Mouse (Mus musculus) right cerebral cortex, adult 18-20 months (tissue): Measurements from ENCODE around the gene Rin2.
"Not testable (repeated sequence)": the region's sequence is repeated elsewhere in the genome, so short reads cannot be mapped to it uniquely, and the experiment has no call there.

ENCODE experiments used
- DNase-seq: peaks from one replicate; pipeline ENCODE4 v3.0.0; 2022; ENCODE audit warnings: mixed read lengths

The Rin2 gene

DNA sequence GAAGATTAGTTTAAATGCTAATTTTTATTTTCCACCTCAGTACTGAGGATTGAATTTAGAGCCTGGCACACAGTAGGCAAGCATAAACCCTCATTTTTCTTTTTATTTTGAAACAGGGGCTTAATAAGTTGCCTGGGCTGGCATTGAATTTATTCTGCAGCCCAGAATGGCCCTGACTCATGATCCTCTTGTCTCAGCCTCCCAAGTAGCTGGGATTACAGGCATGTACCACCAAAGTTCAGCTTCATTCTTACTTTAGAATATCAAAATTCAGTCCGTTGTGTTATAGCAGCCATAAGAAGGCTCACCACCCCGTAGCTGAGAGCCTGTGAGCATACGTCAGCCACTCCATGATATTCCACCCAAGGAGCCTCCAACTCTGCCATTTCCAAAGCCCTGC, 191.2 kb downstream of the Rin2 start:
- no peak for DNase-seq

GRCm38 (mm10) chr2:145866695-145867449, 191.9 kb downstream of the Rin2 start:
- DNase-seq, result no peak

- DNase-seq, result no peak
Observed at GRCm38 (mm10) chr2:145871308-145871707, 196.3 kb downstream of the Rin2 start.

DNA sequence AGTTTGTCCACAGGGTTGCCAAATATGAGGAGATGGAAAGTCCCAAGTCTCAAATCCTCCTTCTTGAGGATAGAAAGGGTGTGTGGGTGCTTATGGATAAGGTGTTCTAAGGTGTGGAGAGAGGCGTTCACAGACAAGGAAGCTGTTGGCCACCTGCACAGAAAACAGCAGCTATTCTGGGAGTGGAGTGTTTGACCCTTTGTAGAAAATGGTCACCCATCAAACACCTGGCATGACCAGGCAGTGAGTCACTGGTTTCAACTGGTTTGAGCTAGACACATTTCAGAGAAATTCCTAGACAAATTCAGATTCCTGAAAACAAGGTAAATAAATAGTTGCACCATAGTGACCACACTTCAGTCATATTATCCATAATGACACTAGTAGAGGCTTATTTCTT, 197.1 kb downstream of the Rin2 start:
- no peak for DNase-seq

DNA sequence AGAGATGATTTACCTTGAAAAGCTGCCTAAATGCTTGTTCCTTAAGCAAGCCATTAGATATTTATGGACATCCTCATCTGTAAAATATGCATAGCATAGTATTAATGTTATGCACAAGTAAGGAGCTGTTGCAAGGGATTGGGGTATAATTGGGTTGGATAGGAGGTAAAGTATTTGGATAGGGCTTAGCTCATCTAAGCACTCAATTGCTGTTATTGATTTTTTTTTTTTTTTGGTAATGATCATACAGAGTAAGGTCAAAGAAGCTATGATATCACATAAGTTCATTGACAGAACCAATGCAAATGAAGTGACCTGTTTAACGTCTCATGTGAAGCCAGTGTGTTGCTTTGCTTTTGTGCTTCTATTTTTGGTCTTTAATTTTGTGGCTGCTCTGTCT, 198.9 kb downstream of the Rin2 start:
- no peak for DNase-seq

- DNase-seq, result no peak
Observed at GRCm38 (mm10) chr2:145874879-145875482, 200.0 kb downstream of the Rin2 start.

DNA sequence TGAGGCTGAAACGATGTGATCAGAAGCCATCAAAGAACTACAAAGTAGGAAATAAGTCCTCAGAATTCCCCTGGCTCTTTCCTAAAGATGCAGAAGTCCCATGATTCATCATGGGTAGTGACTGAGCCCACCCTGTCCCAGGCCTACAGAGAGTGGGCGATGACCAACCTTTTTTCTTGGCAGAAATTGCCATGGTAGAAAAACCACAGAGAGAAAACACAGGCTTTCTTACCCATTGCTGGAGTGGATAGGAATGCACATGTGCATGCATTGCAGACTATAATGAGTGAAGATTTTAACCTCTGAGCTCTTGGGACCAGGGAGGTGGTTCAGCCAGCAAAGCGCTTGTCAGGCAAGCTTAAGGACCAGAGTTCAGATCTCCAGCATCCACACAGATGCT, 202.2 kb downstream of the Rin2 start:
- DNase-seq, result no peak

GRCm38 (mm10) chr2:145880887-145881747, 206.1 kb downstream of the Rin2 start:
- DNase-seq, result no peak

GRCm38 (mm10) chr2:145881932-145882331, 206.9 kb downstream of the Rin2 start:
- no peak for DNase-seq

DNA sequence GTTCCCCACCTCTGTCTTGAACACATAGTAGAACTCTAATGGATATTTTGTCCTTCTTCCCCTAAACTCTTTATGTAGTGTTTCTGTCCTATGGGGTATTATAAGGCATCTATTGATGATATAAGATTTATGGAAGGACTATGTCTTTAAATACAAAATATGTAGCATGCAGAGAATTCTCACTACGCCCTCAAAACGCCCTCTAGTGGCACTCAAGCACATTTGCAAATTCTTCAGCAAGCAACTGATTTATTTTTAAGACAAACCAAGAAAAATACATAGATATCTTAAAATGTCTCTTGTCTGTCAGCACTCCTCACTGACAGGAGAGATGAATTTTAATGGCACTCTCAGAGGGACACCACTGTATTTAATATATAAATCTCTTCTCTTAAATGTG, 207.4 kb downstream of the Rin2 start:
- DNase-seq, result no peak

- DNase-seq, result no peak
Observed at GRCm38 (mm10) chr2:145884036-145884912, 209.3 kb downstream of the Rin2 start.

GRCm38 (mm10) chr2:145884913-145885785, 210.1 kb downstream of the Rin2 start:
- peak; percentile 76 for DNase-seq

GRCm38 (mm10) chr2:145887937-145888765, 213.1 kb downstream of the Rin2 start:
- peak; percentile 79 for DNase-seq

DNA sequence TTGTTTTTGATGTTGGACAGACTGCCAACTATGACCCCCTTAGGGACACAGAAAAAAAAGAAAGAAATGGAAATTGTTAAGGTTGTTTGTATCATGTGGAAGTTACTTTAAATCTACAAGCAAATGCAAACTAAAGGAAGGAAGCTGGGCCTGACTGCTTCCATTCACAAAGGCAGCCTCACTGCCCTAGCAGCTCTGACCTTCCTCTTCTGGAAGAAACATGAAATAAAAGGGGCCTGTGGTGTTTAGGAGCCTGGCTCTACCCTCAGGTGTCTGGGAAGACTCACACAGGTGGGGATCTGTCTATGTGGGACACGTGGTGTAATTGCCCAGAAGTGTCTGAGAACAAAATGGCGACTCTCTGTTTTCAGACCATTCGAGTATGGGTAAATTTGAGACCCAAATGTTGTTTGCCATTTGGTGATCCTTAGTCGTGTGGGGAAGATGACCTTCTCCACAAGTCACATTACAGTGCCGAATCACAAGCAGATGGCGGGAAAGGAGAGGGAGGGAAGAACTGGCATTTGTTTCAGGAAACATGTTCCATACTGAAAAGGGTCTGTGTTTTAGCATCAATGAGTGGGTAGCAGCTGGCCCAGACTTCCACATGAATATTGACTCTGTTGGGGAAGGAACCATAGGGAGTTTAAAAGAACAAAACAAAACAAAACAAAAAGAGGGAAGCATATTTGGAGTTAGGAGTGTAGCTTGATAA, 213.9 kb downstream of the Rin2 start:
- no peak for DNase-seq

- no peak for DNase-seq
Observed at GRCm38 (mm10) chr2:145890571-145890970, 215.6 kb downstream of the Rin2 start.

DNA sequence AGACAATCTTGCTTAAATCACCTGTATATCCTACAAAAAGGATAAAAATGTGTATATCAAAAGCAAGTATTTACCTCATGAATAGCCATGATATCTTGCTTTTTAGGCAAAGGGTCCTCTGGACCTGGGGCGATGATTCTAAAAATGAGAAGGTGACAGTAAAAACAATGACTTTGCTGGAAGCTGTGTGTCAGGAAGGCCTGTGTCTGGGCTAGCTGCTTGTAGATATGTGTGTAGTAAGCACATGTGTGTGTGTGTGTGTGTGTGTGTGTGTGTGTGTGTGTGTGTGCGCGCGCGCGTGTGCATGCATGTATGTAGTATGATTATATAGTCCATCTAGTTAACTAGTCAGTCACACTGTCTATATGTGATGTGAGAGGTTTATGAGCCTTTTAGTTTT, 218.7 kb downstream of the Rin2 start:
- no peak for DNase-seq

- DNase-seq, result no peak
Observed at GRCm38 (mm10) chr2:145898106-145898505, 223.1 kb downstream of the Rin2 start.

DNA sequence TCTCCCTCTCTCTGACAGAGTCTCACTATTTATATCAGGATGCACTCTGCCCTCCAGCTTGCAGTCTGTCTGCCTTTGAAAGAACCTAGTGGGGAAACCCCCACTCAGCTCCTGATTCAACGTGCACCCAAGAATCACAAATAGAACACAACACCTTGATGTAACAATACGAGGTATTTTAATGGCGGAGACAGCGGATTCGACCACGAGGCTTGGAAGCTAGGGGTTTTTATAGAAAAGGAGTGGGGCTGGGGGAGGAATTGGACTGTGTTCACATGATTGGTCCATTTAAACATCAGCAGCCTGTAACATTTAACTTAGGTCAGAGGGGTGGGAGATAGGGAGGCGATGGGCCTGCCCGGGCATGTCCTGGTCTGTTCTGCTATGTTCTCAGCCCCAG, 225.3 kb downstream of the Rin2 start:
- not testable (repeated sequence) for DNase-seq

DNA sequence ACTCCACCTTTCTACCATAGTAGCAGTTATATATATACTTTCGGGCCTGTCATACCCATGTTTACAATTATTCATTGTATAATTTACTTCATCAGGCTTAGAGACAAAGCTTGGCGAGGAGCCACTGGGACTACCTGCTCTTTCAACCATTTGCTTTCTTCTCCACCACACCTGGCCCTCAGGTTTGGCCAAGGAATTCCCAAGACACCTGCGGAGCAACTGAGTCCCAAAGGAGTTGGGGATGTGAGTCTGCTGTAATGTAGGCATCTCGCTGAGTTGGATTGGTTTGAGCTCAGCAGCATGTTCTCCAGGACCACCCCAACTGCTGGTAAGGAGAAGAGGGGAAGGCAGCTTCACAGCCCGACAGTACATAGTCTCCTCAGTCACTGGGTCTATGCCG, 226.8 kb downstream of the Rin2 start, which contains the start of gene Naa20:
Naa20 (plus strand) TSS at position 239 of the 400 bp plus-strand sequence.
- no peak for DNase-seq
